Comparison of ENCODE assay signal across 18 mouse cellular contexts in the genomic region with DNA sequence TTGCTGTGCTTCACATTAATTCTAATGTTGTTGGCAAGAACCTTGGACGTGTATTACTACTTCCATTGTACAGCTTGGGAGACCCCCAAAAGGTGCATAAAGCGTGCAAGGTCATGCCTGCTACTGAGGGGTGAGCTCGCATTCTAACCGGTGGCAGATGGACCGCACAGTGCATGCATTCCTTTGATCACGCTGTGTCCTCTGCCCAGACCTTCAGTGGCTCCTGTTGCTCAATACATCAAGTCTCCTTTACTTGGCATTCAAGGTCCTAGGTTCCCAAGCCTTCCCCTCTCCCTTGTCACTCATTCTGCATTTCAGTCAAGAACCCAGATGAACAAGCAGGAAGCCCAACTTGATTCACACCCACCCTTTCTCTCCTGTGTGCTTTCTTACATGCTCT.
"Had no signal": no experiment of that assay in that cellular context is flagged by ENCODE, and none has a peak within 500 bp of the region (broad histone marks: within the 10 kb centered on the region; RNA-seq: fewer than 3 reads in every experiment).

No protein-coding gene starts in this region.

- H3K27me3 ChIP-seq: limb, embryonic 12.5 days; limb, embryonic 15.5 days; midbrain, embryonic 12.5 days; midbrain, embryonic 15.5 days; neural tube, embryonic 12.5 days had no signal

- H3K4me2 ChIP-seq: limb, embryonic 12.5 days; limb, embryonic 15.5 days; liver, embryonic 11.5 days; lung, embryonic 14.5 days; midbrain, embryonic 12.5 days; midbrain, embryonic 15.5 days; neural tube, embryonic 12.5 days had no signal

- H3K27ac ChIP-seq: limb, embryonic 12.5 days; limb, embryonic 15.5 days; liver, embryonic 14.5 days; macrophage; midbrain, embryonic 12.5 days; midbrain, embryonic 15.5 days; neural tube, embryonic 12.5 days had no signal

- H3K9me3 ChIP-seq: limb, embryonic 12.5 days; limb, embryonic 15.5 days; midbrain, embryonic 12.5 days; midbrain, embryonic 15.5 days; neural tube, embryonic 12.5 days had no signal

- H3K36me3 ChIP-seq: limb, embryonic 12.5 days; limb, embryonic 15.5 days; midbrain, embryonic 12.5 days; midbrain, embryonic 15.5 days; neural tube, embryonic 12.5 days had no signal

- ATAC-seq: liver, postnatal 0 days; lung, postnatal 0 days; midbrain, embryonic 15.5 days had no signal

- DNase-seq: kidney, adult 2 months; kidney, postnatal 14 days; kidney, postnatal 4 days; left cerebral cortex, postnatal 4 days; liver, postnatal 0 days; lung, embryonic 14.5 days; retina, postnatal 1 day; right cerebral cortex, postnatal 25 days; thymus, postnatal 25 days had no signal

- H3K4me3 ChIP-seq: limb, embryonic 12.5 days; limb, embryonic 15.5 days; midbrain, embryonic 12.5 days; midbrain, embryonic 15.5 days; neural tube, embryonic 12.5 days had no signal

- H3K4me1 ChIP-seq: limb, embryonic 12.5 days; limb, embryonic 15.5 days; midbrain, embryonic 12.5 days; neural tube, embryonic 12.5 days had no signal

- H3K9ac ChIP-seq: limb, embryonic 12.5 days; limb, embryonic 15.5 days; liver, embryonic 14.5 days; liver, postnatal 0 days; lung, embryonic 14.5 days; midbrain, embryonic 12.5 days; midbrain, embryonic 15.5 days; neural tube, embryonic 12.5 days had no signal
